Comparison of ENCODE assay signal across 18 mouse cellular contexts in genomic region chr13:107410267-107410666, GRCm38 (mm10).
DNase-seq lines count a peak whose midpoint lies in the region.
"Had no signal": no experiment of that assay in that cellular context is flagged by ENCODE, and none has a peak within 500 bp of the region (broad histone marks: within the 10 kb centered on the region; RNA-seq: fewer than 3 reads in every experiment).

No protein-coding gene starts in this region.

- peak; percentile 27 for DNase-seq in left cerebral cortex, postnatal 4 days
- DNase-seq in left cerebral cortex, adult 11 months (ENCODE audit: low spot score): no peak
- DNase-seq in cerebellum, adult 18-20 months: peak; percentile 61
- DNase-seq in cerebellum, adult 9-11 months: peak; percentile 75
- DNase-seq in cerebellum, postnatal 36 days: peak; percentile 48 to 59
- no peak for DNase-seq in forebrain, embryonic 10.5 days (ENCODE audit: extremely low spot score, low spot score)
- DNase-seq in ovary, postnatal 36 days (ENCODE audit: low spot score): no peak
- no peak for DNase-seq in layer of hippocampus, adult 9-11 months
- DNase-seq: adrenal gland, postnatal 14 days; embryo, embryonic 11 days; gastrocnemius, postnatal 36 days; heart, adult 11 months; heart, postnatal 10 days; heart, postnatal 4 days had no signal

- H3K9me3 ChIP-seq in forebrain, embryonic 10.5 days: no peaks in the 10 kb centered on the region
- H3K9me3 ChIP-seq: embryonic facial prominence, embryonic 15.5 days; forebrain, embryonic 15.5 days; hindbrain, embryonic 12.5 days had no signal

- H3K36me3 ChIP-seq in forebrain, embryonic 10.5 days (replicated peaks): no peaks in the 10 kb centered on the region
- H3K36me3 ChIP-seq: embryonic facial prominence, embryonic 15.5 days; forebrain, embryonic 15.5 days; hindbrain, embryonic 12.5 days had no signal

- peaks cover 14% of the 10 kb centered on the region for H3K4me1 ChIP-seq in forebrain, embryonic 10.5 days
- H3K4me1 ChIP-seq: embryonic facial prominence, embryonic 15.5 days; hindbrain, embryonic 12.5 days had no signal

- intact Hi-C loops in left cerebral cortex, postnatal 4 days (cut with DNase I): no loop called here

- H3K27ac ChIP-seq in forebrain, embryonic 10.5 days: no peak overlapping the region
- H3K27ac ChIP-seq: embryonic facial prominence, embryonic 15.5 days; forebrain, embryonic 15.5 days; hindbrain, embryonic 12.5 days had no signal

- H3K27me3 ChIP-seq in forebrain, embryonic 10.5 days (ENCODE audit: poor library complexity, severe bottlenecking): no peaks in the 10 kb centered on the region
- H3K27me3 ChIP-seq: embryonic facial prominence, embryonic 15.5 days; forebrain, embryonic 15.5 days; hindbrain, embryonic 12.5 days had no signal

- no peak overlapping the region for H3K4me3 ChIP-seq in forebrain, embryonic 10.5 days
- H3K4me3 ChIP-seq: embryonic facial prominence, embryonic 15.5 days; erythroblast, embryonic 14.5 days; forebrain, embryonic 15.5 days; hindbrain, embryonic 12.5 days had no signal

Comparison
In these comparisons a context has a peak if more than half of its experiments do, and no peak if none do; other contexts are left out.
1. DNase-seq: peak in left cerebral cortex, postnatal 4 days (single experiment), cerebellum, adult 18-20 months (2 of 2), cerebellum, adult 9-11 months (single experiment) and cerebellum, postnatal 36 days (2 of 2); none in left cerebral cortex, adult 11 months (single experiment), forebrain, embryonic 10.5 days (single experiment), ovary, postnatal 36 days (single experiment) and layer of hippocampus, adult 9-11 months (single experiment).